Mouse (Mus musculus): ENCODE results near the gene Zbtb8b. TPM values are rescaled to one million over a fixed set of nuclear protein-coding genes. Genes with fewer than 3 reads are reported as not detected.
"Not testable (repeated sequence)": the region's sequence is repeated elsewhere in the genome, so short reads cannot be mapped to it uniquely, and the experiment has no call there.

Zbtb8b gene
- total RNA-seq, 1 experiment from 2014 or later, result not detected

DNA sequence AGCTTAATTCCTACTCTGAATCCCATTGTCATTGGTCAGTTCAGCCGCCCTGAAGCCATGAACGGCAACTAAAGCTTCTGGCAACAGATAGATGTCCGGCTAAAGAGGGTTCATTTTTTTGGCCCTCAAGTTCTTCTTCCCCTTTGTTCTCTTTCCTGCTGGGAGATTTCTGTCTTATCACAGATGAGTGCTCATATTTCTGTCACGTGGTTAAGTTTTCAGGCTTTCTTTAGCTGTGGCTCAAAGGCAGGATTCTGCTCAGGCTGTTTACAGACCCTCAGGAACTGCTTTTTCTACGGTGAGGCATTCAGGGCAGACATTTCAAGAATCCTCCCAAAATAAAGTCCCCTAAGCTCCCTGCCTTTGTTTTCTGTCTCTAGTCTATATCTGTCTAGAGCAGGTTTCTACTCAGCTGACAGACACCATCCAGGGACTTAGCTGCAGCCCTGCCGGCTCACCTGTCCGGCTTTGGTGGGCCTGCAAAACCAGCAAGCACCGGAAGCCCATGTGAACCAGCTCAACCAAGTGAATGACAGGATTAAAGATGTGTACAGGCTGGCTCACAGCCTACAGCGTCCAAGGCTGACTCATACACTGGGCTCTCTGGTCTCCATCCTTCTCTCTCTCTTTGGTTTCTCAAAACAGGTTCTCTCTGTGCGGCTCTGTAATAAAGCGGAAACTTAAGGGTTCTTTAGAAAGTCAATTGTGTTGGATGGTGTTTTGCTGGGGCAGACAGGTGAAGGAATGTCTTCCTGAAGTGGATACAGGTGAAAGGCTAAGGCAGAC, 7.3 kb upstream of the Zbtb8b start:
- ATAC-seq (replicated peaks in 1 of 2; ENCODE audit: insufficient read depth in 1 of 2, low FRiP score in 2 of 2, low TSS enrichment in 1 of 2, low read depth in 1 of 2, poor library complexity in 2 of 2, severe bottlenecking in 2 of 2), result no peak

DNA sequence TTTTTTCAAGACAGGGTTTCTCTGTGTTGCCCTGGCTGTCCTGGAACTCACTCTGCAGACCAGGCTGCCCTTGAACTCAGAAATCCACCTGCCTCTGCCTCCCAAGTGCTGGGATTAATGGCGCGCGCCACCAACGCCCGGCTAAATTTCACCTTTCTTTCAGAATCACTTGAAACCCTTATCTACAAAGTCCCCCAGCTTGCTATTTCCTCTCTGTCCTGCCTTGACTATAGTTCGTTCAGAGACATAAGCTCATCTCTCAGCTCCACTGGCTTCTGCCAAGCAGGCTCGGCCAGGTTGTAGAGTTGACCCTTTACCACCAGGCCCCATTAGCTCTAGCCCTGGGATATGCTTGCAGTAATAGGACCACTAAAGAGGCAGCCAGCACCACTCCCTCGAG, 6.7 kb upstream of the Zbtb8b start:
- ATAC-seq (replicated peaks in 1 of 2; ENCODE audit: insufficient read depth in 1 of 2, low FRiP score in 2 of 2, low TSS enrichment in 1 of 2, low read depth in 1 of 2, poor library complexity in 2 of 2, severe bottlenecking in 2 of 2), result no peak

DNA sequence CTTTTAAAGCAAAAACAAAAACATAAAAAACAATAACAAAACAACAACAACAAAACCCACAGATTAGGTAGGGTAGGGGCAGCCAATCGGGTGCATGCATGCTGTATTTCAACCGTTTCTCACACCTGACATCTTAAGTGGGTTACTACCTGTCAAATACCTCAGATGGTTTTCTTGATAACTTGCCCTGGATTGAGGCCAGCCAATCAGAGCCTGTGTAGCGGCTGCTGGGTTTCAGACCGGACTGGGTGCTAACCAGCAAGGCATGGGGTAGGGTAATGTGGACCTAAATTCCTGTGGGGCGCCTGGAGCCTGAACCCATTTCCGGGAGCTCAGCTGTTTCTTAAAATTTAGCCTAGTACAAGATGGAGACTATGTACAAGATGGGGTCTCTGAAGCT, 492 bp upstream of the Zbtb8b start:
- ATAC-seq (replicated peaks in 1 of 2; ENCODE audit: insufficient read depth in 1 of 2, low FRiP score in 2 of 2, low TSS enrichment in 1 of 2, low read depth in 1 of 2, poor library complexity in 2 of 2, severe bottlenecking in 2 of 2), result no peak

DNA sequence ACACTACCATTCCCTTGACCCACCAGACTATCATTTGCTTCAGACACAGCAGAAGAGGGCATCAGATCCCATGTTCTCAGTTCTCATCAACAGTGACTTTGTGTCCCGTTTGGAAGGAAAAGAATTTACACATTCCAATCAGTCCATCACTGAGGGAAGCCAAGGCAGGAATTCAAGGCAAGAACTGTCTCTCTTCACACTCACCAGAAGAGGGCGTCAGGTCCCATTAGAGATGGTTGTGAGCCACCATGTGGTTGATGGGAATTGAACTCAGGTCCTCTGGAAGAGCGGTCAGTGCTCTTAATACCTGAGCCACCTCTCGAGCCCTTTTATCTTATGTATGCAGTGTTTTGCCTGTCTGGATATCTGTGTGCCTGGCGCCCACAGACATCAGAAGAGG, 22.3 kb downstream of the Zbtb8b start:
- no peak for ATAC-seq (replicated peaks in 1 of 2; ENCODE audit: insufficient read depth in 1 of 2, low FRiP score in 2 of 2, low TSS enrichment in 1 of 2, low read depth in 1 of 2, poor library complexity in 2 of 2, severe bottlenecking in 2 of 2)

DNA sequence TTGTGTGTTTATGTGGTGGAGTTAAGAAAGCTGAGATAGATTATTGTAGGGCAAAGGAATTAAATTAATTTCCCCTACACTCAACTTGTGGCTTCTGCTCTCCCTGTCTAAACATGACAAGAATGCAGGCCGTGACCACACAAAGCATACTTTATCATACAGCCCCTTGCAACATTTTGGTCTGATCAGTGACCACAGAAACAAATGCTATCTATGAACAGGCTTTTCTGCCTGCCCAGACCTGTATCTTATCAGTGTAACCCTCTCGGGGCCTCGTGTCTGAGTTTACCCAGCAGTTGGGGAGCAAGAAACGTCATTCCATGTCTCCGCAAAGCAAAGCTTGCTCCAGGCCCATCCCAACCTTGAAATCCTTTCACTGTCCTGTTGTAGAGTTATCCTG, 24.2 kb downstream of the Zbtb8b start:
- ATAC-seq (replicated peaks in 1 of 2; ENCODE audit: insufficient read depth in 1 of 2, low FRiP score in 2 of 2, low TSS enrichment in 1 of 2, low read depth in 1 of 2, poor library complexity in 2 of 2, severe bottlenecking in 2 of 2), result 0 out of 4 replicates have a peak, but pooled peaks of 1 of the 2 experiments have one; percentile 29

DNA sequence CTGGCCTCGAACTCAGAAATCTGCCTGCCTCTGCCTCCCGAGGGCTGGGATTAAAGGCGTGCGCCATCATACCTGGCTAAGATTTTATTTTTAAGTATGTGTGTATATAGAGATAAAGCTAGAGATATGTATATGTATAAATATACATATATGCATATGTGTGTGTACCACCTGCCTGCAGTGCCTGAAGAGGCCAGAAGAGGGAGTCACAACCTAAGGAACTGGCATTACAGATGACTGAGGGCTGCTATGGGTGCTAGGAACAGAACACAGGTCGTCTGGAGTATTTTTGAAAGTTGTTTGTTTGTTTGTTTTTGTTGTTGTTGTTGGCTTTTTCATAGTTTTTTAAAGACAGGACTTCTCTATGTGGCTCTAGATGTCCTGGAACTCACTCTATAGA, 24.8 kb downstream of the Zbtb8b start:
- no peak for ATAC-seq (replicated peaks in 1 of 2; ENCODE audit: insufficient read depth in 1 of 2, low FRiP score in 2 of 2, low TSS enrichment in 1 of 2, low read depth in 1 of 2, poor library complexity in 2 of 2, severe bottlenecking in 2 of 2)

DNA sequence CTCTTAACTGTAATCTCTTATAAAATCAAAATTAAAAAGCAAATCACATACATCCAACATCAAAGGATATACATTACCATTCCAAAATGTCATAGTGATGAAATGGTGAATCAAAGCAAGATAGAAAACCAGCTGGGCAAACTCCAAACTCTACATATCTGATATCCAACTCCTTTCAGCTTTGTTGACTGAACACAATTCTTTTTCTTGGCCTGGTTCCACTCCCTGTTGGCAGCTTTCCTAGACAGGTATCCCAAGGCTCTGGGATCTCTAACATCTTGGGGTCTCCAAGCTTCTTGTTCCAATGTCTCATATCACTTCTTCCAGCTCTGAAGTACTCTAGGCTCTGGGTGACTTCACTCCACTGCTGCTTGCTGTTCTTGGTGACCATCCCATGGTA, 29.7 kb downstream of the Zbtb8b start:
- ATAC-seq (replicated peaks in 1 of 2; ENCODE audit: insufficient read depth in 1 of 2, low FRiP score in 2 of 2, low TSS enrichment in 1 of 2, low read depth in 1 of 2, poor library complexity in 2 of 2, severe bottlenecking in 2 of 2), result no peak

DNA sequence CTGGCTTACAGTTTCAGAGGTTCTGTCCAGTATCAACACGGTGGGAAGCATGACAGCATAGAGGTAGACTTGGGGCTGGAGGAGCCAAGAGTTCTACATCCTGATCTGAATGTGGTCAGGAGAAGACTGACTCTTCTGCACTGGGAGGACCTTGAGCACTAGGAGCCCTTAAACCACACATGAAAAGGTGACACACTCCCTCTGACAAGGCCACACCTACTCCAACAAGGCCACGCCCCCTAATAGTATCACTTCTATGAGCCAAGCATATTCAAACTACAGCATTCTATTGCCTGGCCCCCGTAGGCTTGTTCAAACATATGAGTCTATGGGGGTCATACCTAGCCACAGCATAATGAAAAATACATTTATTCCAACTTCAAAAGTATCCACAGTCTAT, 30.1 kb downstream of the Zbtb8b start:
- not testable (repeated sequence) for ATAC-seq (replicated peaks in 1 of 2; ENCODE audit: insufficient read depth in 1 of 2, low FRiP score in 2 of 2, low TSS enrichment in 1 of 2, low read depth in 1 of 2, poor library complexity in 2 of 2, severe bottlenecking in 2 of 2)

DNA sequence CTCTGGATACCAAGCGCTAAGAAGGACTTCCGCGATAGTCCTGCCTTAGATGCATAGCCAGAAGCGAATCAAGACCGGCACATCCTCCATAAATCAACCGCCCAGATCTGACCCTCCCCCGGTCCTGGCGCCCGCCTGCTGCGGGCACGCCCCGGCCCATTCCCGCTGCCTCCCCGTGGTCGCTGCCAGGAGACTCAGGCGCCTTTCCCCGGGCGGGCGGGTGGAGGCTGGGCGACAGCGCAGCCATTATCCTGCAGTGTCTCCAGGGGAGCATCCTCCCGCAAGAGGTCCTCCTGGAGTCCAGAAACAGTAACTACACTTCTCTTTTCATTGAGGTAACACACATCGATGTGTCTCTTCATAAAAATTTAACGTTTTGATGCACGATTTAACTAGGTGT, 34.2 kb downstream of the Zbtb8b start:
- peak; percentile 83 to 93 for ATAC-seq (replicated peaks in 1 of 2; ENCODE audit: insufficient read depth in 1 of 2, low FRiP score in 2 of 2, low TSS enrichment in 1 of 2, low read depth in 1 of 2, poor library complexity in 2 of 2, severe bottlenecking in 2 of 2)

DNA sequence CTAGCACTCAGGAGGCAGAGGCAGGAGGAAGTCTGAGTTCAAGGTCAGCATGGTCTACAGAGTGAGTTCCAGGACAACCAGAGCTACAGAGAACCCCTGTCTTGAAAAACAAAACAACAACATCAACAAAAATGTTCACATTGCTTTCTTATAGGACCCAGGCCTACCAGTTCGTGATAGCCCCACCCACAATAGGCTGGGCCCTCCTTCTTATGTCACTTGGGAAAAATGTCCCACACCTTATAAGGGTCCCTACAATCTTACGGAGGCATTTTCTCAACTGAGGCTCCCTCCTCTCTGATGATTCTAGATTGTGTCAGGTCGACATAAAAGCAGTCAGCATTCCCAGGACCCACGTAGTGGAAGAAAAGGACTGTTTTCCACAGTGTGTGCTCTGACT, 40.8 kb downstream of the Zbtb8b start:
- ATAC-seq (replicated peaks in 1 of 2; ENCODE audit: insufficient read depth in 1 of 2, low FRiP score in 2 of 2, low TSS enrichment in 1 of 2, low read depth in 1 of 2, poor library complexity in 2 of 2, severe bottlenecking in 2 of 2), result no peak

DNA sequence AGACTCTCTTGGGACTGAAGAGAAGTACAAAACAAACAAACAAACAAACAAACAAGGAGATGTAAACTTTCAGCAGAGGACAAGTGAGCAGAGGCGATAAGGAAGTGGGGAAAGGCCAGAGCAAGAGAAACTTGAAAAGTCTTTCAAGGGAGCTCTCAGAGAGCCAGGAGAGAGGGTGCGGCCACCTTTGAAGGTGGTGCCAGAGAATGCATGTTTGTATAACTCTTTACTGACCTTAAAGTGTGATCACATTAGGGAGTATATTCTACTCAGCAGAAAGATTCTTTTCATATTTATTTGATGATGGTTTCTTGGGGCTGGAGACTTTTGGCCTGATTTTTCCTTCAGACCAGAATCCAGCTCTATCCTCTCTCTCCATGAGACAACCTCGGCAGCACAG, 43.7 kb downstream of the Zbtb8b start:
- ATAC-seq (replicated peaks in 1 of 2; ENCODE audit: insufficient read depth in 1 of 2, low FRiP score in 2 of 2, low TSS enrichment in 1 of 2, low read depth in 1 of 2, poor library complexity in 2 of 2, severe bottlenecking in 2 of 2), result no peak

DNA sequence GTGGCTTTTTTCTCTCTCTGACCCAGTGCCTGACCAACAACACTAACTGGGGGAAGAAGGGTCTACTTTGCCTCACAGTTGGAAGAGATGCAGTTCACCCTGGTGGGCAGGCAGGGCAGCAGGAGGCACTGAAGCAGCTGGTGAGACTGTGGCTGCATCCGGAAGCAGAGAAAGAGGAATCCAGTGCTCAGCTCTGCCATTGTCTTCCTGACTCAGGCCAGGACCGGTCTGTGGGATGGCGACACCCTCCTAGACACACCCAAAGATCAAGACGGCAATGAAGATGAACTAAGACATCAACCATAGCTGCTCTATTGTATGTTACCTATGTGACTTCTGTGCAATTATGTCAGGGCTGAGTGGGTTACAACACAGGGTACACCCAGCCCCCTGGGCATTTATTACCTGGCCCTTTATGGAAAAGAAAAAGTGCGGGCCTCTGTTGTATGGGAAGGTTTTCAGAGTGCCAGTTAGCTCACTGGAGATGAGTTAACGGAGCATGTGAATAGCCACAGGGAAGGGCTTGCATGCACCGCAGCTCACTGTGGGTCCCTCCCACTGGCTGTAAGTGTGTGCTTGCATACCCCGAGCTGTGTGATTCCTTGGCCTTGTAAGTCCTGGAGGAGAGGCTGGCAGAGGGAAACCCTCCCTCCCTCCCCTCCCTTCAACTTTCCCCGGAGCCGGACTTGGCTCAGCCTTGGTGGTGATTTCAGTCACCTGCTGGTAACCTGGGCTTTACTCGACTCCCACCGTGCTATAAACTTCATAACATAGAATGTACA, 46.4 kb downstream of the Zbtb8b start:
- ATAC-seq (replicated peaks in 1 of 2; ENCODE audit: insufficient read depth in 1 of 2, low FRiP score in 2 of 2, low TSS enrichment in 1 of 2, low read depth in 1 of 2, poor library complexity in 2 of 2, severe bottlenecking in 2 of 2), result peak; percentile 49 to 60; a peak in 3 of 4 replicates

DNA sequence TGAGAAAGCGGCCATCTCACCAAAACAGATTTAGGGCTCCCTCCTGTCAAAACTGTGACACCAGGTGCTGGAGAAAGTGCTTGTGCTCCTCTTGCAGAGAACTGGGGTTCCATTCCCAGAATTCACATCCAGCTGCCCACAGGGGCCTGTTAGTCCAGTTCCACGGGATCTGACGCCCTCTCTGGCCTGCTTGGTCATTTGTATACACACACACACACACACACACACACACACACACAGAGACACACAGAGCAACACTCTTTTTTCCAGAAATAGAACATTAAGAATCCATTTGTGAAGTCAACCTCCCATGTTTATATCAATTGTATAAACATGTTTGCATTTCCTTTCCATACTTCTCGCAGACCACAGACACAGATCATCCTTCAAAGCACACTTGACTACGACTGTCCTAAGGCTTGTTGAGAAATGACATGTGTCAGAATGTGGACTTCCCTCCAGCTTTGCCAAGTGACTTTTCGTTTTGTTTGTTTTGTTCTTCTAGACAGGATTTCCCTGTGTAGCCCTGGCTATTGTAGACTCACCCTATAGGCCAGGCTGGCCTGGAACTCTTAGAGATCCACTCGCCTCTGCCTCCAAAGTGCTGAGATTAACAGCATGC, 49.6 kb downstream of the Zbtb8b start:
- ATAC-seq (replicated peaks in 1 of 2; ENCODE audit: insufficient read depth in 1 of 2, low FRiP score in 2 of 2, low TSS enrichment in 1 of 2, low read depth in 1 of 2, poor library complexity in 2 of 2, severe bottlenecking in 2 of 2), result no peak

DNA sequence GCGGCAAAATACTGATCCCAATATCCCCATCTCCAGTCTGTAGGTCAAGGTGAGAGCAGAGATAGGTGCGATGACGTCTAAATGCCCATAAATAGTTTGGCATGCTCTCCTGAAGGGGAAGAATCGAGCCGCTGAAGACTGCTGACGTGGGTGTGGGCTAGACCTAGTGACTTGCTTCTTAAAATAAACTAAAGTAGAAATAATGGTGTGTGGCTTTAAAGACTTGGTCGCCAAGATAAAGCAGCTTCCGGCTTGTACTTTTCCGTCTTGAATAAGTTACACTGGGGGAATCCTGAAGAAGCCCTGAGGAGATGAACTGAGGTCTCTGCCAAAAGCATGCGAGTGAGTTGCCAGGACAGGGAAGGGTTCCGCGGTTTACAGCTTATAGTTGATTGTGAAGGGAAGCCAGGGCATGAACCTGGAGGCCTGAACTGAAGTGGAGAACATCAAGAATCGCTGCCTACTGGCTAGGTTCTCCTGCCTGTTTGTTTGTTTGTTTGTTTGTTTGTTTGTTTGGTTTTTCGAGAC, 50.4 kb downstream of the Zbtb8b start:
- no peak for ATAC-seq (replicated peaks in 1 of 2; ENCODE audit: insufficient read depth in 1 of 2, low FRiP score in 2 of 2, low TSS enrichment in 1 of 2, low read depth in 1 of 2, poor library complexity in 2 of 2, severe bottlenecking in 2 of 2)

DNA sequence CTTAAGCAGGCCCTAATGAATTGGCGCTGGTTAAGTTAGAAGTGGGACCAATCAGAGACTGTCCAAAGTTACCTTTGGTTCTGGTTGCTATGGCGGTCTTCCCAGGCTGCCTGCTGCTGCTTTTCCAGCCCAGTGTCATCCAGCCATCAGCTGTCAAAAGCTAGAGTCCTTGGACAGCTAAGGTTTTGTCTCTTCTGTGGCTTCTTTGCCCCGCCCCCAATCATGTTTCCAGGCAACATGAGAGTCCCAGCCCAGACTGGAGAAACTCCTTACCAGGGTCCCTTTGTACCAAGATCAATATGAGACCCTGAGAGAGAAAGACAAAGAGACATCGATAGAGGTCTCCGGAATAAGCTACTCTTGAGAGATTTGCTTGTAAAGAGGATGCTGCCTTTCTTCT, 52.2 kb downstream of the Zbtb8b start:
- ATAC-seq (replicated peaks in 1 of 2; ENCODE audit: insufficient read depth in 1 of 2, low FRiP score in 2 of 2, low TSS enrichment in 1 of 2, low read depth in 1 of 2, poor library complexity in 2 of 2, severe bottlenecking in 2 of 2), result no peak

DNA sequence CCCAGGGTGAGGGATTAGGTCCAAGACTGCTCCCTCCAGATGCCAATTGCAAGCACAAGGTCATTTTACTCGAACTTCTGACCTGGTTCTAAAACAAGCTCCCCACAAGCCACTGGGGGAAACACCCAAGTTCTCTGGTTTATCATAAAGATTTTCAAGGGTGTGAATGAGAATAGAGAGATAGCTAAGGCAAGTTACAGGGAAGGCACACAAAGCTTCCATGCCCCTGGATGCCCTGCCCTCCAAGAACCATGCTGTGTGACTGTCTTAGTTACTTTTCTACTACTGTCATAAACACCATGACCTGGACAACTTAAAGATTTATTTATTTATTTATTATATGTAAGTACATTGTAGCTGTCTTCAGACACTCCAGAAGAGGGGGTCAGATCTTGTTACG, 53.7 kb downstream of the Zbtb8b start:
- ATAC-seq (replicated peaks in 1 of 2; ENCODE audit: insufficient read depth in 1 of 2, low FRiP score in 2 of 2, low TSS enrichment in 1 of 2, low read depth in 1 of 2, poor library complexity in 2 of 2, severe bottlenecking in 2 of 2), result no peak

DNA sequence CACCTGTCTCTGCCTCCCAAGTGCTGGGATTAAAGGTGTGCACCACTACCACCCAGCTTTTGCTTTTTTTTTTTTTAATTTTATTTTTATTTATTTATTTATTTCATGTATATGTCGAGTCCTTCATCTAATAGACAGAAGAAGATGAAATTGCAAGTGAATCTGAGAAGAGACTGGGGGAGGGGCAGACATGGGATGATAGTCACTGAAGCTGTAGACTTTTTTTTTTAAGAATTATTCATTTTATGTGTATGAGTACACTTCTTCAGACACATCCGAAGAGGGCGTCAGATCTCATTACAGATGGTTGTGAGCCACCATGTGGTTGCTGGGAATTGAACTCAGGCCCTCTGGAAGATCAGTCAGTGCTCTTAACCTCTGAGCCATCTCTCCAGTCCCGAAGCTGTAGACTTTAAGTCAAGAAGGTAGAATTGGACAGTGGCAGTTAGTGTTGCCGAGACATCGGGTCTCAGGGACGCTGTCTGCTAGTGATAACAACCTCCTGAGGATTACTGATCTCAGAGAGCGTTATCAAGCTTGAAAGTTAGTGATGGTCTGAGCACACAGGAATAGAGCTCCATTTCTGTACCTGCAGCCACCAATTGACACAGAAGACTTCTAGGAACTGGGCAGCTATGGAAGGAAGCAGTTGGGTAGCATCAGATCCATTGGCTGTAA, 54.2 kb downstream of the Zbtb8b start:
- no peak for ATAC-seq (replicated peaks in 1 of 2; ENCODE audit: insufficient read depth in 1 of 2, low FRiP score in 2 of 2, low TSS enrichment in 1 of 2, low read depth in 1 of 2, poor library complexity in 2 of 2, severe bottlenecking in 2 of 2)

DNA sequence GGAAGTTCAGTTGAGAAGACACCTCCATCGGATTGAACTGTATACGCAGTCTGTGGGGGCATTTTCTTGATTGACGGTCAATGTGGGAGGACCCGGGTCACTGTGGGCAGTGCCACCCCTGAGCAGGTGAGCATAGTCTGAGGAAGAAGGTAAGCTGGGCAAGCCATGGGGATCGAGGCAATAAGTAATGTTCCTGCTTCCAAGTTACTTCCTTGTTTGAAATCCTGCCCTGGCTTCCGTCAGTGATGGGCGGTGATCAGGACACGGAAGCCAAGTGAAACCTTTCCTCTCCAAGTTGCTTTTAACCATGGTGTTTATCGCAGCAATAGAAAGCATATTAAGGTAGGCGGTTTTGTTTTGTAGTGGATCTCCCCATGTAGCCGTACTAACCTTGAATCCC, 55.0 kb downstream of the Zbtb8b start:
- ATAC-seq (replicated peaks in 1 of 2; ENCODE audit: insufficient read depth in 1 of 2, low FRiP score in 2 of 2, low TSS enrichment in 1 of 2, low read depth in 1 of 2, poor library complexity in 2 of 2, severe bottlenecking in 2 of 2), result no peak
